Mouse (Mus musculus) cerebellum, adult 9-10 months (tissue): ENCODE results near the gene Grxcr1.
A peak's percentile ranks its signal among the peaks of the same experiment; 100 is the strongest.

Experiments
- DNase-seq: peaks from one replicate; pipeline ENCODE4 v3.0.0; 2022

The Grxcr1 gene

DNA sequence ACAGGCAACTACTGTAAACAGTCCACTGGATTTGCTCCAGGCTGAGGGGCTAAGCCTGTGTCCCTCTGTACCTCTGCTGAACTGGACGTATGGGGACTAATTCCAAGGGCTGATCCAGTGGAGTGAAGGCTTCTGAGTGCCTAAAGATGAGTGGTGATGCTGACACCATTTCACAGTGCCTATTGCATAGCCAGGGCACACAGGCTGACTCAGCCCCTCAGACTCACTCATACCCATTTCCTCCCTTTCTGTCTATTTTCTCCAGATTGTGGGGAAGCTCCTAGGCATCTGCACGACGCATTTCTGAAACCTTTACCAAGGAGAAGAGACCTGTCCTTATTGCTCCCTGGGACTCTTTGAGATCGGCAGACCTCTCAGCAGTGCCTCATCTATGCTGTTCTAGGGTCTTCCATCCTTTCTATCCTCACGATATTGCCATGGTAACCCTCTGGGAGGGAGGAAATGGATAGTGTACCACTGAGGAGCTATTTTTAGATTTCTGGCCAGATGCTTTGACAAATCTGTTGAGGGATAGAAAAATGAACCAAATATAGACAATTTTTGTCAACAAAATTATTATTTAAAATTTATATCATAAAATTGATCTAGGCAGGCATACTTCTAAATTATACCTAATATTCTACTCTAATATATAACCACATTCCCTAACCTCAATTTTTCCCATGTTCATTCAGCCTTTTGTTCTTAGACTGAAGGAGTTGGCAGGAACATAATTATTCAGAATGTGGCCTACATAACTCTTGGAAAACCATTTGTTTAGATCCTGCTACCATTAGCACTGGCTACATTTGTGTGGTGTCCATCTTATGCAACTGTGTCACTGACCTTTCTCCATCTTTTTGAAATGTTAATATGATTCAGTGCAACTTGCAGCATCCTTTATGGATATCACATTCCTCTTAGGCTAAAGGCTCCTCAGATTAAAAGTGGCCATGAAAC is 66.3 kb downstream of the Grxcr1 start:
- no peak for DNase-seq

DNA sequence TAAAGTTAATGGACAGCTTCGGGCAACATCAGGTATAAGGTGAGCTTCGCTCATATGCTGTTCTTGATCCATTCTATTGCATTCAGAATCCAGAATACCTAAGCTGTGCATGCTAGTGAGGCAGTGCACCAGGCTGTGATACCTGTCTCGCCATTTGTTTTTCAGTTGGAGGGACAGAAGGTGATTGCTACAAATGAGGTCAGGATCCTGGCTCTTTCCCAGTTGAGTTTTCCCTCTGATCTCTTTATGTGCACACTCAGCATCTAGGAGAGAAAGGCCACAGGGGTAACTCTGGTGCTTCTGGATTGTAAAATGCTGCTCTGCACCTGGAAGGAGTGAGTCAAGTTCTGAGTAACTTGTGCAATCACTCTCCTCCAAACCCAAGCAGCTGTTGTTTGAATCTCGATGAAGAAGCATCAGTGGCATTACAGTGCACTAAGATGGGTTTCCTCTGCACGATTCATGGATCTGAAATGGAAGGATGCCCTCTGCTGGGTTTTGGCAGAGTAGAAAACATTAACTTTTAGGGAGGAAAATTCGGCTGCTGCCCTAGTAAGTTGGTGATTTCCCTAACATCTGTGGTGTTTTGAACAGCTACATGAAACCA is 80.9 kb downstream of the Grxcr1 start:
- DNase-seq, result peak; percentile 74

DNA sequence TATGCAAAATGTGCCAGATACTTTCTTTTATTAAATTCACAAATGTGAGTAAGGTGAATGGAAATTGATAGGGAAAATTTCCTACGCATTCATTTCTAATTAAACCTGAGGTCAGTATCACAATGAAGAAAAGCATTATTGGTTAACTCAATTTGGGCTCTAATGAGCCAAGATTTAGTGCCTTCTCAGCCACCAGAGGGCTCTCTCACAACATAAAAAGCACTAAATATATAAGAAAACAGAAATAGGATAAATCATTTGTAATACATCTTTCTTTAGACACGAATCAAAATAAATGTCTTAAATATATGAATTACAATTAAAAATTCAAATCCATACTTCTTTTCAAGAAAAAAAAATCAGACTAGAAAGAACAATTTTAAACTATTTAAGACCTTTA is 89.2 kb downstream of the Grxcr1 start:
- DNase-seq, result no peak

DNA sequence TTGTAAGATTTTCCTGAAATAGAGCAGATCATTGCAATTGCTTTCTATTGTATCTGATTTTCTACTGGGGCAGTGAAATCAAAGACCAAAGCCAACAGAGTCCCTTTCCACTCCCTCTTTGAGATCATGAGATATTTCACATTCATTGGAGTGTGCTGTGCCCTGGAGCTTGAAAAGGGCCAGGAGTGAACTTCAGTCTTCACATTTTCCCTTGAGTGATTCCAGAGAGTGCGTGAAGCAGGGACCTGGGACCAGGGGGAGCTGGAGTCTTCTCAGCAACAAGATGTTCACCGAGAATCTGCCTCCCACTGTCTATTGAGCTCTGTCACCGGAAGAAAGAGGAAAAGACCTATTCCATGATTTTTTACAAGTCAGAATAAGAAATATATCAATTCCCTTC is 91.2 kb downstream of the Grxcr1 start:
- no peak for DNase-seq

DNA sequence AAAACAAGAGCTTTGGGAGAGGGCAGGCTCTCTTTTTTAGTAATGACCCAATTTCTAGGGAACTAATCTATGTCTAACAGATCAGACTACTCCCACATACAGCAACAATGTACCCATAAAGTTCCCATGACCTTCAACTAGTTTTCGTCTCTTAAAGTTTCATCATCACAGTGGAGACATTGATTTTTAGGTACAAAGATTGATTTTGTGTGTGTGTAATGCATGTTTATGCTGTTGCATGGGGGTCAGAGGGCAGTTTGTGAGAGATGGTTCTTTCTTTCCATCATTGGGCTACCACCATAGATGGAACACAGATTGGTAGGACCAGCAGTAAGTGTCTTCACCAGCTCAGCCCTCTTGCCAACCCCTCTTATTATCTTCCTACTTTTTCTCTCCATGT is 93.8 kb downstream of the Grxcr1 start:
- DNase-seq, result no peak

DNA sequence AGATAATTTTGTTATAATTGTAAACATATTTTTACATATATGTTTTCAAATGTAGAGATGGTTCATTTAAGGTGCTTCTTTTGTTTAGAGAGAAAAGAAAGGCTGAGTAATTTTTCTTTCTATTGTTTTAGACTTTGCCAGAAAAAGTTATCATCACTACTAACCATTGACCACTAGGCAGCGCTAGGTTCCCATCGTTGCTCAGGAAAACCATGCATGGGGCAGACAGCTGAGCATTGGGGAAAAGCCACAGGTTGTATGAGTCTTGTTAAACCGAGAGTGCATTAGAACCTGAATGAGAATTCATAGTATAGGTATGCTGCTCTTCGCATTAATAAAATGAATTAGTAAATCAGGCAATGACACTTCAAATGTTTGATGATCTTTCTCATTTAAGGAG is 96.8 kb downstream of the Grxcr1 start:
- peak; percentile 65 for DNase-seq

DNA sequence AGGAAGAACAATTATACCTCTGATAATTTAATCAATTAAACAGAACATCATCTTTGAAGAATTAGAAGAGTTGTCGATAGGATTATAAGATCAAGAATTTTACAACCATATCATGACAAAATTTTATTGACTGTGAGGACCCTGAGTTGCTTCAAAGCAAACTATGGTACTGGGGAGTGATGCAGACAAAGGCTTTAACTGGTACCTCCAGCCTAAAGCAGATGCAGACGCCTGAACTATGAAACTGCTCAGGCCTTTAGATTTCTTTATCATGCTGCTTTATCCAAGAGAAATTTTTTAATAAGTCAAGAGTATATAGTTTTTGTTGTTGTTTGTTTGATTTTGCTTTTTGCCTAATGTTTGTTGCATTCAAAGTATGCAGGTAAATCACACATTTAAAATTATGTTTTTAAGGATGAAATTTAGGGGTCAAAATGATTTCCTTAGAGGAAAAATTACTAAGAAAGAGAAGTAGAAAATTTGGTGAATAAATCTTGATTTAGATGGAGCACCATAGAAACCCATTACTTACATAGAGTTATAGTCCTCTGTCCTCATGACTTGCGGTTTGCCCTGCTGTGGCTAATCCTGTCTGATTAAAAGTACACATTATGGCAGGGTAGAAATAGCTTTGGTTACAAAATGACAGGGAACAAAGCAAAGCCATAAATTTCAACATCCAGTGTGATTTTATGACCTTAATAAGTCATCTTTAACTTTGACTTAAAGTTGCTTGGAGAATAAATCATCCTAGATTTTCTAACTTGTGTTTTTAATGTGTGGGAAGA is 97.4 kb downstream of the Grxcr1 start:
- DNase-seq, result no peak

DNA sequence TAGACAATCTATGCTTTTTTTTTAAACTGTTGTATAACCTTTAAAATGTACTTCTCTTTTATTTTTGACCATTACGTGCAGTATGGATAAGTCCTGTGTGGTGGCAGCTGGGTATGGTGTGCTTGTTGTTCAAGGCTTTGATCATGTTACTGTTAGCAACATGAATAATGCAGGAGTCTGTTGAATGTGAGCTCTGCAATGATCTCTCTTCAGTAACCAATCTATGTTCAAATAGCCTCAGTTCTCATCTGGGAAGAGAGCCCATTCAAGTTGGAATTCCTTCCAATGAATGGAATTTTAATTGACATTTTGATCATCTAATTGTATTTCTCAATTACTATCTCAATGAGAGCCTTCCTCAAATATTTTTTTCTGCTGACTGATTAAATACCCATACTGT is 115.2 kb downstream of the Grxcr1 start:
- no peak for DNase-seq

DNA sequence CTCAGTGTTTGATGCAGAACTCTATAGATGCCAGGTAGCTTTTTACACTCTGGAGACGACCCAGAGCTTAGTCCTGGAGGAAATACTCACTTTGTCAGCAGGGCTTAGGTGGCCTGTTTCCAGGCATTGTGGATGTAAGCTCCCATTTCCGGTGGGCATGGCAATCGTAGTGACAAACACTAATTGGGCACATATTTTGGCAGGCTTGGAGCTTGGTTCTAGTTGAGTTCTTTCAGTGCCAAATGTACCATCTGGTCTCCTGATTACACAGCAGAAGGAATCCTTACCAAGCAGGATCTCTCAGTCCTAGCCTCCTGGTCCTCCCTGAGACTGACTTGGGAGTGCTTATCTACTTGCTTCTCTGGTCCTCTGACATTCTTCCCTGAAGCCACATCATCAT is 118.3 kb downstream of the Grxcr1 start:
- peak; percentile 93 for DNase-seq

DNA sequence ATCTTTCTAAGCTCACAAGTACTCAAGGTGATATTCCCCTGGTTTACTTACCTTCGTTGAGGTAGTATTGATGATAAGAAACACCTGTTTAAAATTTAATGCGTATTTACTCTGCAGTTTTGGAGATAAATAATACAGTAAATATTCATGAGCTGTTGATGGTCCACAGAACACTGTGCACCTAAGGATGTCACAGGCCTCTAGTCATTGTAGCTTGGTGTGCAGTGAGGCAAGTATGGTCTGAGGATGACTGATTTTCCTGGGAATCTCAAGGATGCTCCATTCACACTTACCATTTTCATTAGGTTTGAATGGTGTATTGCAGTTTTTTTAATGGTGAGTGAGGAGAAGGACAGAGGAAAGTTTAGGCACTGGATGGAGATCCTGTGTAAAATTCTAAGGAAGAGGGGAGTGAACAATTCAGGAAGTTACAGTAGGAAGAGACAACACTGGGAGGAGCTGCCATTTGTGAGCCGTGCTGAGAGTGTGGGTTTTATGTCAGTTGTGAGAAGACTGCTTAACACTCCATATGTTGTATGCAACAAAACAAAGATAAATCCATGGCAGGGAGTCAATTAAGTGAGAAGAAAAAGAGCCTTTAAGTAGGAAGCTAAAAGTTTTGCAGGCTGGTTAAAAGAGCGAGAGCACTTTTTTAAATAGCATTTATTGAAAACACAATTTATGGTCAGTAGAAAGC is 118.9 kb downstream of the Grxcr1 start:
- DNase-seq, result no peak

DNA sequence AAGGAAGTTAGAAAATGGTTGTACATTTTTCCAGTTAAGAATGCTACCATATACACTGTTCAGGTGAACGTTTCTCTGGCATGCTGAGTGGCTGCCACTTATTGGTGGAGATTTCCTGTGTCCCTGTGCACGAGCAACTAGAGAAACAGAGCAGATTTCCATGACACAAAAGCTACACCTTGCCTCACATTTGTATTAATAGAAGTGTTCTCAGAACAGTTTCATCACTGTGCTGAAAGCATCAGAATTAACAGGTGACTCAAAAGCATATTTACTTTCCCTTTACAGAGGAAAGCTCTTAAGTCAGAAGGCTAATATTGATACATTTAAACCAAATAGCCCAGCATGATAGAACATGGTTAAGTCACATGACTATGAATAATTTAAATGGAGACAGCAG is 130.9 kb downstream of the Grxcr1 start:
- DNase-seq, result no peak

DNA sequence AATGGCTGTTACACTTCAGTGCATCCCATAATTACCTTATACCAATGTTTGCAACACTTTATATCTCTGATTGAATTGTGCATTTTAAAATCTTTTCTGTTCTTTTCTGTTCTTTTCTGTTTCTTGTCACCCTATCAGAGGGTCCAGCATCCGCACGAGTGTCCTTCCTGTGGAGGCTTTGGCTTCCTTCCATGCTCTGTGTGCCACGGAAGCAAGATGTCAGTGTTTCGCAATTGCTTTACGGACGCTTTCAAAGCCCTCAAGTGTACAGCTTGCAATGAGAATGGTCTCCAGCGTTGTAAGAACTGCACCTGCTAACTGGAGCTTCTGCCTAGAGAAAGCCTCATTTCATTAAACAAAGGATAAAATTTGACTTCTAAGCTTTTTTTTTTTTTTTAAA is 134.3 kb downstream of the Grxcr1 start:
- DNase-seq, result no peak
